Mouse (Mus musculus) Muller cell, postnatal 12 days (primary cell): ENCODE data around the gene B4galnt1.
"Not testable (repeated sequence)": the region's sequence is repeated elsewhere in the genome, so short reads cannot be mapped to it uniquely, and the experiment has no call there.

ENCODE experiments used
- DNase-seq: peaks from one replicate; pipeline ENCODE4 v3.0.0-alpha.2; 2015; ENCODE audit errors: inconsistent ontology term

Gene B4galnt1

DNA sequence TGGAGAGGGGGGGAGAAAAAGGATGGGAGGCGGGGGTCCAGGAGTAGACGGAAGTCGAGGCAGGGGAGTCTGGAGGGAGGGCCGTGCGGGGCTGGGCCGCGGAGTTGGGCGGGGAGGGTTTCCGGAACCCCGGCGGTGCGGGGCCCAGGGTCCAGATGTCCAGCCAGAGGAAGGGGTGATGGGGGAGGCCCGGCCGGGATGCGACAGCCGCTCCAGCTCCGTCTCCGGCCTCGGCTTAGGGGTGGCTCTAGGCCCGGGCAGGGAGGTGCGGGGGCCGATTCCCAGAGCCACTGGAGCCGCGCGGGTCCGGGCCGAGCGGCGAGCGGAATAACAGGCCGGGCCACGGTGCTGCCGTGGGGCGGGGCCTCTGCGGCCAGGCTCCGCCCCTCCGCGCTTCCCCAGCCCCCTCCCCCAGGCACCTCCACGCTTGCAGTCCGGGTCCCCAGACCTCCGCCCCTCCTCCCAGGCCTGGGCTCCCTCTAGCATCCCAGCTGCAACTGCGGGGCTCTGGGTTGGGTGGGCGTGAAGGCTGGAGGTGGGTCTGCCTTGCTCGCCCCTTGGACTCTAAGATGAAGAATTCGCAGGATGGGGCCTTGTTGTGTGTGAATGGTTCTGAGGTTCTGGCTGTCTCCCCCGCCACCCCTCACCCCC is 23.6 kb downstream of the B4galnt1 start:
- peak; percentile 82 for DNase-seq

DNA sequence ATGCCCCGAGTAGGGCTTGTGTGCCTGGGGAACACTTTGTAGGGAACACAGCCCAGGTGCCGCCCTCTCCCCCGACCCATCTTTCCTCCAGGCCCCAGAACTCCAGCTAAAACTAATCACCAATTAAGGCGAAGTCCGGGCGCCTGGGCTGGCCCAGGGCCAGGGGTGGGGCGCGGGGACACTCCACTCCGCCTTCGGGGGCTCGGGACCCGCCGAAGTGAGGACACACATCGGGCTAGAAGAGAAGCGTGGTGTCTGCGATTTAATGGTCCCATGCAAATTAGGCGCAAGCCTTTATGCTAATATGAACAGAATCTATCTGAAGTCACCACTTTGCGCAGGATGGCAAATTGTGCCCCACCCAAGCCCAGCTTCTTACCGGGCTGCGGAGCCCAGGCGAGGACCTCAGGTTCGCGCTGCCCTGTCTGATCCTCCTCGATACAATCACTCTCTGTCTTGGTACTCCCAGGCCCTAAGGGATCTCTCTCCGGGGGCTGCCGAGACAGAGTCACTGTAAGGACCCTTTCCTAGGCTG is 24.2 kb downstream of the B4galnt1 start:
- DNase-seq = no peak

DNA sequence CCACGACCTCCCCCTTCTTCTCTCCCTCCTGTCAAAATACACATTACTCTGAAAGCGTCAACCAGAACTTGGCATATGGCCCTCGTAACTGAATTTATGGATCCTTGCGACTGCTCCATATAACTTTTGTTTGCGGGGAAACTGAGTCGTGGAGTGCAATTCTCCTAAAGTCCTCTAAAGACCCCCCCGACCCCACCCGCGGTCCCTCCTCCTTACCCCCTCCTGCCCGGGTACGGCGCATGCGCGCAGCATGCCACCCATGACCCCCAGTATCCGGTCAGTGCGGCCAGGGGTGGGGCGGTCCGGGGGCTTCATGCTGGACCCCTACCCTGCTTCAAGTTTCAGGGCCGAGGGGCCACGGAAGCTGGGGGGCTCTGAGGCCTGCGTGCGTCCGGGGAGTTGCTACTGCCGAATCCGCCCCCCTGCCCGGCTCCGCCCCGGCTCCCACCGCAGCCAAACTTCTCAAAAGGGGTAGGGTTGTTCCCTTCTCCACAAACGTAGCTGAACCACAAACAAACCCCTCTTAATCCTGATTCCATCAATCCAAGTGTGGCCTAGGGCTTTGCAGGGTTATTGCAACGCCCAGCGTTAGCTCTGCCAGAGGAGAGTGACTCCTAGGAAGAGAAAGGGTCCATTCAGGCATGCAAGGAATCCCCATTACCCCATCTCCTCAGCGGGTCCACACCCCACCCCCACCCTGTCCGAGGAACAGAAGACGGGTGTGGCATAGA is 24.8 kb downstream of the B4galnt1 start, which contains the start of gene Arhgef25:
Gene Arhgef25 (minus strand): TSS at position 433 of the 731 bp plus-strand sequence.
- peak; percentile 61 for DNase-seq

DNA sequence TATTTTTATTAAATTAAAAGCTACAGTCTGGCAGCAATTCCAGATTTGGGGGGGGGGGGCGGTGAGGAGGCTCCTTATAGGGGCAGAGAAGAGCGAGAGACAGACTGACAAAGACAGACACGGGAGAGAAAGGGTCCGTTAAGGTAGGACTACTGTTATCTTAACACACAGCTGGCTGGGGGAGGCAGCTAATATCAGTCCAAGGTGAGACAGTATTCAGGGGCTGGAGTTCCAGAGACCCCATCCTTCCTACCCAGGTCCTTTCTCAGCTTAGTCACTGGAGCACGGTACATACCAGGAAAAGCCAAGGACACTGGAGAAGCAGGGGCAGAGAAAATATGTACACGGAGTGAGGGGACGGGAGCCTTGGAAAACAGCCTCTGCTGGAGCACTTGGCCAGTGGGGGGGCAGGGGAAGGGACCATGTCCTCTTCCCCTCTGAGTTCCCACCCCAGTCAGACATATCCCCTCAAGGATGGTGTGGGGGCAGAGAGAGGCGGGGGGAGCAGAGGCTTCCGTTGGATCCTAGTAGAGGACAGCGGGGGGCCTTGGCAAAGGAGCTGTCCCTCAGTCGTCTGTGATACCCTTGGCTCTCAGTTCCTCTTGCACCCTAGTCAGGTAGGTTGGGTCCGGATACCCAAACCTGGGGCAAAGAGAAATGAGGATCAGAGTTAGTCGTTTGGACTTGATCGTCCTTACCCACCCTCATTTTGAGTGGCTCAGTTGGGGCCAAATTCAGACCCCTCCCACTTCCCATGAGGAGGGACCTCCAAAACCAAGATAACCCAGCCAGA is 25.6 kb downstream of the B4galnt1 start:
- no peak for DNase-seq

DNA sequence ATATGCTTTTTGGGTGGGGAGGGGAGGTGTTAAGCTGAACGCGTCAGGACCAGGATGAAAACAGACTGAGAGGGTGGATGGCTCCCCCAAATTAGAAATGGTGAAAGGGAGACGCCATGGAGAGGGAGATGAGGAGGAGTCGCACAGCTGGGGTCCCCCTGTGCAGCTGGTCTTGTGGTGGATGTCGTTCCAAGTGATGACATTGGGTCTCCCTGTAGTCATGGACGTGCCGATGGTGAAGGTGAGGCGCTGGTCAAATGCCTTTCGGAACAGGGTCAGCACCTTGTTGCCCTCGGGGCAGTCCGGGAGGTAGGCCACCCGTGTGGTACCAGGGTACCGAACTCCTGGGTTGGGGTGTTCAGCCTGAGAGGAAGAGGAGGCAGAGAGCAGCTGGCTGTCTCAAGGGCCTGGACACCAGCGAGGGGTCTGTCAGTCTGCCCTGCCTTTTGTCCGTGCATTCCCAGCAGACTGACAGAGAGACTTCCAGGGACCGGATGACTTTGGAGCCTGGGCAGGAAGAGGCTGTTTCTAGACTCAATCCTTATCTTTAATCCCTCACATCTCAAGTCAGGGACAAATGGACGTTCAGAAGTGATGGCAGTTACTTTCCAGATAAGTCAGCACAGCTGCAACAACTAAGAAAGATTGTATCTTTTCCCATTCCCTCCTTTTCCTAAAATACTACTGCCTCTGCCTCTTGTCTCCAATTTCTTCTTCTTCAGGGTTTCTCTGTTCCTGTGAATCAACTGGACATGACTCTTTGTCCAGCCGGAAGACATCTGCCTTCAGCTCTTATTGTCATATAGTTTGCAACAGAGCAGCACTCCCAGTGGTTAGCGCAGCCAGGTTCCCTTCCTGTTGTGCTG is 26.4 kb downstream of the B4galnt1 start:
- no peak for DNase-seq

DNA sequence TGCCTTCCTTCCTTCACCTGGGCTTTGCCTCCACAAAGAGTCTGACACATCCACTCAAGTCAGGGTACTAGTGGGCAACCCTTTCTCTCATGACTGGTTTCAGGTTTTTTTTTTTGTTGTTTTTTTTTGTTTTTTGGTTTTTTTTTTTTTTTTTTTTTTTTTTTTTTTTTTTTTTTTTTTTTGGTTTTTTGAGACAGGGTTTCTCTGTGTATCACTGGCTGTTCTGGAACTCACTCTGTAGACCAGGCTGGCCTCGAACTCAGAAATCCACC is 27.0 kb downstream of the B4galnt1 start:
- not testable (repeated sequence) for DNase-seq

DNA sequence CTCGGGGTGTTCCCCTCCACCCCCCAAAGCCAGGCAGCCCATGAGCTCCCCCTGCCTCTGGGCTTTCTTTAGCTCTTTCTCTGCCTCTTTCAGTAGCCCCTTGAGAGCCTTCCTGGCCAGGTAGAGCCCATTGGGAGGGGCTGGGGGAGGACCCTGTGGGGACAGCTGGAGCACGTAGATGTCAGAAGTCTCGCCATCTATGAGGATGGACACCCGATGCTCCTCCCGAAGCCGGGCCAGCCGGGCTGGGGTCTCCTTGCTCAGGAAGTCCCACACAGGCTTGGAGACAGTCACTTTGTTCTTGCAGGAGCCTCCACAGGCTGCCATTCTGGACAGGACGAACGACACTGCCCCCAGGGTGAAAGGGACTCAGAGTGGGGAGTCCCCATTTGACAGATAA is 28.0 kb downstream of the B4galnt1 start:
- no peak for DNase-seq

DNA sequence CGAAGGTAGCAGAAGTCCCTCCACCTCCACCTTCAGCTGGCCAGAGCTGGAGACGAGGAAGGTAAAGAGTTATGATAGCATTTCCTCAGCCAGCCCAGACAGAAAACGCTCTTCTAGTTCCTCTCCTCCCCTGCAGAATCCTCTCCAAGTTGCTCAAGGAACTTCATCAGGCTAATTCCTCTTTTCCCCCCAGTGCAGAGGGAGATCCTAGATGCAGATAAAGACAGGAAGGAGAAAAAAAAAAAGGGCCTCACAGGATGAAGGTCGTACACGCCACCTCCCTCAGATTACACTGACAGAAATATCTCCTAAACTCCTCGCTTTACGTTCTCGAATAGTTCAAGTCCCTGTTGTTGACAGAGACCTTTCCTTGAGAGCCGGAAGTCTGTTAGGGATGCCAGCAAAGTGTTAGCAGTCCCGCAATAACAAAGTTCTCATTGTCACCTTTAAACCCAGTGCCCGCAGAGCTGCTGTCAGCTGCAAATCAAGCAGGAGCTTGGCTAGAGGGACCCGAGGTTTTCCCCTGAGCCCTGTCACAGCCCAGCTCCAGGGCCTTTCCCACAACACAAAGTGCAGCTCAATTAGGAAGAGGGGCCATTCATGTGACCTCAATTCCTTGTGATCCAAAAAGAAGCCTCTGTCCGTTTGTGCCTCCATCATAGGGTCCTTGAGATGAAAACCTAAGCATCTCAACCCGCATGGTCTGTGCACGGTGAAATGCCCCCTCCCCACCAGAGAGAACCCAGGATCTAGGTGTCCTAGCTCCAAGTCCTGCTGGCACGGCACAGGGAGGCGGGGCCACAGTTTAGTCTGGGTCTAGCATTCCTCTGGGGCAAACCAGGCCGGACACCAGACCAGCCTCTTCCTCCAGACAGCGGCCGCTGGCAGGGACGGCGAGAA is 29.7 kb downstream of the B4galnt1 start:
- DNase-seq = peak; percentile 82

DNA sequence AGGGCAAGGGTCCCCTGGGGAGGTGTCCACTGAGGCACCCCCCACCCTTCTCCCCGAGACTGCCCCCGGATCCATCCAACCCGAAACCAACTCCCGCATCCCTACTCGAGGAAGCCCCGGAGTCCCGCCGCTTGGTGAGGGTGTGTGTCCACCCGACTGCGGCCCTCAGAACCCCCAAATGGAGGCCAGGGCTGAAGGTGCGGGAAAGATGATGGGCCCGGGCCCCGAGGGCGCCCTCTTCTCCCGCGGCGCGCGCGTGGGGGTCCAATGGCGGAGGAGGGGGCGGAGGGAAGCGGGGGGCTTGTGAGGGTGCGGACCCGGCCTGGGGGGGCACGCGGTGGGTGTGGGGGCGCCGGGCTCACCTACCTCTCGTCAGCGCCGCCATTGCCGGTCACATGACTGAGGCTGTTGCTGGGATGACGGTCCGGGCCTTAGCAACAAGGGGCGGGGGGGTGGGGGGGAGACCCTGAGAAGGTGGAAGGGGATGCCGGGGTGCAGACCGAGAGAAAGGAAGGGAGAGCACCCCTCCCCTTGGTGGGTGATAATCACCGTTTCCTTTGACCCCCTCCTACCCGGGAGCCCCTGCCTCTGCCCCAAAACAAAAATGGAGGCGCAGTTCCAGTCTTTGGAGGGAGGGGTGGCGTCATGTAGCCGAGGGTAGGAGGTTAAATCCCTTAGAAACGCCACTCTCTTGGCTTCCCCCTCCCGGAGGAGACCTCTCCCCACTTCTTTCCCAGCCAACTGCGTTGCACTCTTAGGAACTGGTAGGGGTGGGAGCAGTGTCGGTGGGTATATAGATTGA is 30.5 kb downstream of the B4galnt1 start, which contains the start of gene Dtx3:
Gene Dtx3 (minus strand): TSS at position 401 of the 802 bp plus-strand sequence.
- peak; percentile 50 for DNase-seq

DNA sequence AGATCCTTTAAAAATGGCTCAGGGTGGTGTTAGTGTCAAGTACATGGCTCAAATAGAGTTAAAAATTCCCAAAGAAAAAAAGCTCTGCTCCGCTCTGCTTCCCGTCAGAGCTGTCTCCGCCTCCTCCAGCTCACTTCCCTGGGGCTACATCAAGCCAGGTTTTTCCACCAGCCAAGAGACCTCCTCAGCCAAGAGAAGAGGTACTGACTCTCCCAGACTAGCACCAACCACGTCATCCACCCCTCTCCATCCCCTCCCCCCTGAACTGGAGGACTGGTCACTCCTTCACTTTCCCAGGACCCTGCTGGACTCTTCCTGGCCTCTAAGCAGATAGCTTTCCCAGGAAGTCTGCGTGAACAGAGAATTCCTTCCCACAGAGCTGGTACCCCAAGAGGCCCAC is 31.4 kb downstream of the B4galnt1 start:
- peak; percentile 86 for DNase-seq

DNA sequence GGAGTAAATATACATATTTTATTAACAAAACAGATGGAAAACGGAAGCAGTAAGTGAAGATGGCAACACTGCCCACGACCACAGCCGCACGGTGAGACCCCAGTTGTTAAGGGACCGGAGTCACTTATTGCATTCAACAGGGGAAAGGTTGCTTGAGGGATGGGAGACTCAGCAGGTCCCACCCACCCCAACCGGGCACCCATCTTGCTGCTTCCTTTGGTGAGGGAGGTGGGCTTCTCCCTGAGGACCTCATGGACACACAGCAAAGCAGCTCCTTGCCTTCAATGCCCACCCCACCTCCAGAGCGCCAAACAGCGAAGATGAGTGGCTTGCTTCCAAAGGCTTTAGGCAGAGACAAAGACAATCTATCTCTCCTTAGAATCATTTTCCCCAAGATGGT is 32.1 kb downstream of the B4galnt1 start:
- no peak for DNase-seq

DNA sequence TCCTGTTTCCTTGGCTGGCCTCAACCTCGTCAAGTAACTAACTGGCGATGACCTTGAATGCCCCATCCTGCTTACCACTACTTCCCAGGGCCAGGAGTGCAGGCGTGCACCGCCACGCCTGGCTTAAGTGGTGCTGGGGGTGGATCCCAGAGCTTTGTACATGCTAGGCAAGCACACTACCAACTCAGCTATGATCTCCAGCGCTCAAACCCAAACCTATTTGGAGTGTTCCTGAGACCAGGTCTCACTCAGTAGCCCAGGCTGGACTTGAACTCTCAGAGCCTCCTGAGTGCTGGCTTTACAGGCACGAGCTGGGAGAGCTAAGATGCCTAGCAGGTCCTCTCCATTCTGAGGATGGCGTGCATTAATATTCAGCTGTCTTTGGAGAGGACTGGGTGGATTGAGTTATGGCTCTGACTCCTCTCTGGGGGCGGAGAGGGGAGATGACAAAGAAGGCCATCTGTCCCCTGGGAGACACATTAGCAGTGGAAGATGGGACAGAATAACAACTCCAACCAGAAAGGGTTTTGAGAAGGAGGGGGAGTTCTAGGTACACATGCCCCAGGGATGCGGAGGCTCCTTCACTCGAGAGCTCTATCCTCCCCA is 32.6 kb downstream of the B4galnt1 start:
- DNase-seq = no peak

DNA sequence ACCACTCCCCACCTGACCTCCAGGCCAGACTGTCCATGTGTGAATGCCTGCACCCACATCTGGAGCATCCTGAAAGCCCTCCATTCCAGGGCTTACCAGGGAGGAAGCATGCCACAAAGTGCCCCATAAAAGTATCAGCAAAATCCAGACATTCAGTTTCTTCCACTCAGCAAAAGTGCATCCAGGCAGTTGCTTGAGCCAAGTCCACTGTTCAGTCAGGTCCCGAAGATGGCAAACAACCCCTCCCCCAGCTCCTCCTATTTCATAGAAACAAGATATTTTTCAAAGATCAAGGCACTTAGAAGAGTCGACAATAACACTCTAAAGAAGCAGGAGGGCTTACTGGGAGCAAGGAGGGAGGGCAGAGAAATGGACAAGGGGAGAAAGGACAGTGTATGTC is 33.5 kb downstream of the B4galnt1 start:
- no peak for DNase-seq

DNA sequence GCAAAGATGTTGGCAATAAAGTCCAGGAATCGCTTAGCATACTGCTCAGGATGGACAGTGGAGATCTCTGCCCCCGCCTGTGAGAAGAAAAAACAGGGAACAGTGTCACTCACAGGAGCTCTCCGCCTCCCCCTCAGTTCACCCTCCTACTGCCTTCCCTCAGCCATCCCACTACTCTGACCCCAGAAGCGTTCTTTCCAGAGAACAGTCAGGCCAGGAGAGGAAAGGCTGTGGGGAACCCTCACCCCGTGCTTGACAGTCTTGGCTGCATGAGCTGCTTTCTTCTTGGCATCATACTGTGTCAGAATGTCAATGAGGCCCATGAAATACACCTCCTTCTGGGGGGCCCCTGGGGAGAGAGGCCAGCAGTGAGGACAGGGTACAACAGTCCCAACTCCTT is 34.0 kb downstream of the B4galnt1 start:
- no peak for DNase-seq

DNA sequence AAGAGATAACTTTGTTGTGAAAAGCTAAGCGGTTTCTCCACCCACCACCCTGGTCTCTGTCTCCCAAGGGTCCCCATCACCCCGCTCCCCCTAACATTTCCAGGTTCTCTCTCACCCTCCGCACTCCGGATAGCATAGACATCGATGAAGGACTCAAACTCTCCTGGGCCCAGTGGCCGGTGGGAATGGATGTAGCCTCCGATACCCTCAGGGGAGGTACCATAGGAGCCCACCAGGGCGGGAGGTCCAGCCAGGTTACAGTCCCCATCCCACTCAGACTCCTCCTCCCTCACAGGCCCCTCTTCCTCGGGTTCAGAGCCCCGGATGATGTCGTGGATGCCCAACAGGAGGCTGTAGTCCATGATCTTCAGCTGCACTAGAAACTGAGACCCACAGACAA is 34.4 kb downstream of the B4galnt1 start:
- no peak for DNase-seq

DNA sequence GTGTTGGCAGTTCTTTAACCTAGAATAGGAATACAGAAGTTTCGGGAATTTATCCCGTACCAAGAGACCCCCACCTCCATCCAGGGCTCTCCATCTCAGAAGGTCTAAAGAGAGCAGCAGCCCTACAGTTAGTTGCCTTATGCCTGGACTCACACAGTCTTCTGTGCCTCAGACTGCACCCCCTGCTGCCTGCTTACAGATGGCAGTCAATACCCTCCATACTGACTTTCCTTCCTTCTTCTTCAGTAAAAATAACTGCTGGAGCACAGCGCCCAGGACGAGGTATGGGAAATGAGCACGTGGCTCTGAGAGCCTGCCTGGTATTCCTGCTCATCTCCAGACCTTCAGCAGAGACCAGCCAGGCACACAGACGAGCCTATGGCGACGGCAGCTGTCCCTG is 35.3 kb downstream of the B4galnt1 start:
- no peak for DNase-seq

DNA sequence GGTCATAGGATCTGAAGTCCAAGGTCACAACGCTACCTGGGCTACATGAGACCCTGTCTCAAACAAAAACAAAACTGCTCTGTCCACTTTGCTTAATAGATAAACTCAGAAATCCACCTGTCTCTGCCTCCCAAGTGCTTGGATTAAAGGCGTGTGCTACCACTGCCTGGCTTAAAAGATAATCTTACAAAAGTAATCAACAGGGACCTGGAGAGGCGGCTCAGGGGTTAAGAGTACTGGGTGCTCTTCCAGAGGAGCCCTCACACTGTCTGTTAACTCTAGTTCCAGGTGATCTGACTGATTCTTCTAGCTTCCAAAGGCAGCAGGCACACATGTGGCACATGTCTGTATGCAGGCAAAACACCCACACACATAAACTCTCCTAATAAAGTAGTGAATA is 38.1 kb downstream of the B4galnt1 start:
- no peak for DNase-seq

DNA sequence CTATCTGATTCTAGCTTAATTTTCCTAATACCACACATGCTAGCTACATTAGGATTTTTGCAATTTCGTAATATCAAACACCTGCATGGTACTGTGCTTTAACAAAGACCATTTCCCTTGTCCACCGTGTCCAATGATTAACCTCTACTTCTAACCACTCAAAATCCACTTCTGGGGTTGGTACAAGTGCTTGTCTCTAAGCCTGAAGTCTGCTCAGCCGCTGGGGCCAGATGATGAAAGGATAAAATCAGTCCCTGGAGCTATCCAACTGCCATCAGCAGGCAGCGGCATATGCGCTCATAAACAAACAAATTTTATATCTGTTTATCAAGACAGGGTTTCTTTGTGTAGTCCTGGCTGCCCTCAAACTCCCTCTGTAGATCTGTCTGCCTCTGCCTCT is 39.6 kb downstream of the B4galnt1 start:
- no peak for DNase-seq

DNA sequence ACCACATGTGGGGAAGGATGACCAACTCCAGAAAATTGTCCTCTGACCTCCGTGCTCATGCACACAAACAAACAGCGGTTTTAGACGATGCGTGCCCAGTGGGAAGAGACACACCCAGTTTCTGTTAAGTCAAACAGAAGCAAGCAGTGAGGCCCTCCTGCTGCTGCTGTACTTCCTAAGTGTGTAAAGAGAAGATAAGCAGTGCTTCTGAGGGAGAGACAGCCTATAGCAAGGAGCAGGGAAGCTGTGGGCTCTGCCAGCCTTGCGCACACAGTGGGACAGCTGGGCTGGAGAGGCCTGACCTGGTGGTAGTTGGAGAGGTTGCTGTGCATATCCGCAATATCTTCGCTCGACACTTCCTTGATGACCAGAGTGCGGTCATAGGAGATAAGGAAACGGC is 40.3 kb downstream of the B4galnt1 start:
- DNase-seq = no peak
